Mouse (Mus musculus) midbrain, embryonic 14.5 days (tissue): ENCODE results near the gene Igflr1. TPM values are rescaled to one million over a fixed set of nuclear protein-coding genes. Genes with fewer than 3 reads are reported as not detected.

Experiments used
- ATAC-seq: fragments of 200-750 bp; cut with Nextera tagmentation; 2 replicates; pipeline ENCODE4 v1.8.0; 2017; ENCODE audit warnings: moderate number of reproducible peaks, moderate library complexity; ENCODE audit not compliant: low FRiP score, low TSS enrichment
- DNase-seq: peaks from one replicate; pipeline ENCODE4 v3.0.0-alpha.2; 2015
- H3K27ac ChIP-seq: fragments of 300-500 bp; sonication (generic); replicated peaks from 2 replicates; pipeline ENCODE4 v1.5.1; 2014; ENCODE audit warnings: mild to moderate bottlenecking, low read depth, low read length, moderate library complexity
- H3K27me3 ChIP-seq: fragments of 300-500 bp; sonication (generic); 2 replicates; pipeline ENCODE4 v1.6.1; 2014; ENCODE audit warnings: low read length, control low read depth, mixed read lengths; ENCODE audit not compliant: control insufficient read depth, insufficient read depth
- H3K36me3 ChIP-seq: fragments of 300-500 bp; sonication (generic); 2 replicates; pipeline ENCODE4 v1.6.1; 2014; ENCODE audit warnings: low read length, control low read depth; ENCODE audit not compliant: control insufficient read depth, insufficient read depth
- H3K4me1 ChIP-seq: fragments of 300-500 bp; sonication (generic); 2 replicates; pipeline ENCODE4 v1.6.1; 2014; ENCODE audit warnings: mild to moderate bottlenecking, antibody characterized with exemption, low read length, control low read depth; ENCODE audit not compliant: control insufficient read depth, insufficient read depth
- H3K4me2 ChIP-seq: fragments of 300-500 bp; sonication (generic); 2 replicates; pipeline ENCODE4 v1.6.1; 2014; ENCODE audit warnings: mild to moderate bottlenecking, low read length, moderate library complexity
- H3K4me3 ChIP-seq: fragments of 300-500 bp; sonication (generic); replicated peaks from 2 replicates; pipeline ENCODE4 v1.5.1; 2014; ENCODE audit warnings: low read depth, low read length
- H3K9ac ChIP-seq: fragments of 300-500 bp; sonication (generic); replicated peaks from 2 replicates; pipeline ENCODE4 v1.6.1; 2014; ENCODE audit warnings: mild to moderate bottlenecking, low read length, moderate library complexity
- H3K9me3 ChIP-seq: fragments of 300-500 bp; sonication (generic); 2 replicates; pipeline ENCODE4 v1.6.1; 2016; ENCODE audit warnings: low read length, control low read depth, mixed read lengths; ENCODE audit not compliant: control insufficient read depth
- WGBS: fragments of 180-500 bp; shearing (Covaris S2); extraction: QIAGEN DNeasy Blood & Tissue Kit; methylation state at CpG from one replicate; pipeline ENCODE4 v1.1.7; 2014; 5-methylcytosine and 5-hydroxymethylcytosine counted together
- polyA plus RNA-seq: library from polyadenylated mRNA; unstranded; fragments of >200 nt; fragmentation: Nextera tagmentation; extraction: Ambion mirVana; gene quantifications from 2 replicates; pipeline ENCODE4 v1.2.1, GENCODE M21; 2014

The Igflr1 gene
- polyA plus RNA-seq, 1 experiment from 2014 or later, result 5.8 TPM

- Histone ChIP-seq H3K4me2 (peak overlapping the region; percentile 72), H3K4me3 (peak overlapping the region; percentile 95), H3K36me3 (peaks cover 21% of the 10 kb centered on the region), H3K27ac (peak overlapping the region; percentile 94), H3K9ac (peak overlapping the region; percentile 97), H3K27me3 (no peaks in the 10 kb centered on the region), H3K4me1 (peaks cover 10% of the 10 kb centered on the region), H3K9me3 (no peaks in the 10 kb centered on the region)
- 30% methylated on average over 40 of the region's 40 CpGs for WGBS
- peak; percentile 94 for DNase-seq
- peak; percentile 65 for ATAC-seq
These were observed 24.4 kb downstream of the Igflr1 start for GRCm38 (mm10) chr7:30589435-30590301.

DNA sequence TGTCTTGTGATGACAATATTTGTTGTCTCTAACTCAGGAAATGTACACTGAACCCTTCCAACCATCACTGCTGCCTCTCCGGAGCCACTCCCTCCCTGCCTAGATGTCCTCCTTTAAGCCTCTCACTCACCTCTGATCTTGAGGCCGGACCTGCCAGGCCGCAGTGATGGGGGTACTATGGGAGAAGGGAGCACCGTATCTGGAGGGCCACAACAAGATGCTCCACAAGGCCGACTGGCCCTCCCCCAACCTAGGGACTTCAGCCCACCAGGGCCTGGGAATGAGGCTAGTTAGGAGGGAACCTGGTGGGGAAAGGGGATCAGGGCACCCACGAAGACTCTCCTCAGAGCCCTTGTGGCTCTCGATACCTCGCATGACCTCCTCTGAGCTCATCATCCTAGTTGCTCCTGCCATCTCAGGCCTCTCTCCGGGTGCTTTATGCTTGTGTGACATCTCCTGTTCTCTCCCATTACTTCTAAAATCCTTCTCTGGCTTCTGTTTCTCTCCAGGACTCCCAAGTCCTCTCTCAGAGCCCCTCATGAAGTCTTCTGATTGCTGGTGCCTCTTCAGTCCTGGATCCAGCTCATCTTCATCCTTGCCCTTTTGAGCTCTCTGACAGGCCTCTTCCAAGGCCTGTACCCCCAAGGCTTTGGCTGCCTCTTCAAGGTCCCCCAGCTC, 25.8 kb downstream of the Igflr1 start:
- peaks cover 10% of the 10 kb centered on the region for H3K4me1 ChIP-seq
- 88% methylated on average over 9 of the region's 9 CpGs for WGBS
- no peaks in the 10 kb centered on the region for H3K9me3 ChIP-seq
- ATAC-seq (no peak), DNase-seq (no peak)
- no peaks in the 10 kb centered on the region for H3K27me3 ChIP-seq
- H3K9ac ChIP-seq, result no peak overlapping the region
- peaks cover 7% of the 10 kb centered on the region; the same call in 1 of the 2 replicates for H3K36me3 ChIP-seq
- H3K27ac ChIP-seq, result no peak overlapping the region
- no peak overlapping the region for H3K4me2 ChIP-seq
- H3K4me3 ChIP-seq, result no peak overlapping the region

DNA sequence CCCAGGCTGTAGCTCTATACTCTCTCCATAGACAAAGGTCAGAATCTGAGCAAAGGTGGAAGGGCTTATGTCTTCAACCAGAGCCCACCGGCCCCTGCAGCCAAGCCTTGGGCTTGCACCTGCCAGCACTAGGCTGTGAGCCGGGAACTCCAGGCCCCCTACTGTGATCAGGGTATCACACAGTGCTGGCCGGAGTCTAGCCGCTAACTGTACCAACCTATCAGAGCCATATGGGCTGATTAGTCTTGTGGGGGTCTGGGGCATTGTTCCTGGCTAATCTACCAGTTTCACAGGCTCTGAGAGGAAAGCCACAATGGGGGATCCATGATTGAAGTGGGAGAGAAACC, 26.4 kb downstream of the Igflr1 start:
- H3K27me3 ChIP-seq, result no peaks in the 10 kb centered on the region
- H3K4me1 ChIP-seq, result peaks cover 10% of the 10 kb centered on the region
- 27% methylated on average over 4 of the region's 4 CpGs for WGBS
- DNase-seq (no peak), ATAC-seq (no peak)
- no peaks in the 10 kb centered on the region for H3K9me3 ChIP-seq
- no peak overlapping the region for H3K27ac ChIP-seq
- H3K9ac ChIP-seq, result no peak overlapping the region
- no peak overlapping the region for H3K4me2 ChIP-seq
- no peak overlapping the region for H3K4me3 ChIP-seq
- H3K36me3 ChIP-seq, result peaks cover 2% of the 10 kb centered on the region; the same call in 1 of the 2 replicates

GRCm38 (mm10) chr7:30592772-30593423, 27.7 kb downstream of the Igflr1 start:
- Histone ChIP-seq H3K36me3 (no peaks in the 10 kb centered on the region), H3K9ac (no peak overlapping the region), H3K4me3 (no peak overlapping the region), H3K27ac (no peak overlapping the region), H3K4me1 (no peaks in the 10 kb centered on the region), H3K9me3 (no peaks in the 10 kb centered on the region), H3K4me2 (no peak overlapping the region), H3K27me3 (no peaks in the 10 kb centered on the region)
- 57% methylated on average over 5 of the region's 5 CpGs for WGBS
- ATAC-seq, result no peak
- no peak for DNase-seq

GRCm38 (mm10) chr7:30593579-30594509, 28.6 kb downstream of the Igflr1 start:
- Histone ChIP-seq H3K36me3 (no peaks in the 10 kb centered on the region), H3K27me3 (no peaks in the 10 kb centered on the region), H3K4me1 (no peaks in the 10 kb centered on the region), H3K4me3 (no peak overlapping the region), H3K9ac (no peak overlapping the region), H3K27ac (no peak overlapping the region), H3K4me2 (no peak overlapping the region), H3K9me3 (no peaks in the 10 kb centered on the region)
- 72% methylated on average over 10 of the region's 10 CpGs for WGBS
- ATAC-seq (no peak), DNase-seq (no peak)

DNA sequence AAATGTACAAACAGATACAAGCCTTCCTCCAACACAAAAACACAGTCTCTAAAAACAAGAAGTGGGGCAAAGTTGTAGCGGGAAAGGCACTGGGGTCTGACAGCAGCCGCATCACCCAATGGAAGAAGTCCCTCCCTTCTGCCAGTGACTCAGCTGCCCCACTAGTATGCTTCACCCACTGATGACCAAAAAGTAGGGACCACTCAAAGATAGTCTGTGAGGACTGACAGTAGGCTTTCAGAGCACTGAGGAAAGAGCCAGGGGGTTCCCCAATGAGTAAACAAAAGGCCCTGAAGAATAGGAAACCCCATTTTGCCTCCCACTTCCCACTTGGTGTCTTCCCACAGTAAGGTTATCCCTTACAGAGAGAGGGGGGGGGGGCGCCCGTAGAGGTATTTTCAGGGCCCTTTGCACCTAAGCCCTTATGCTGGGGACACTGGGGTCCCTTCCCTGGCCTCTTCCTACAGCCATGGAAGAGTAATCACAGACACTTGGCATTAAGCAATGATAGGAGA, 29.3 kb downstream of the Igflr1 start:
- no peak overlapping the region for H3K9ac ChIP-seq
- WGBS, result 58% methylated on average over 4 of the region's 4 CpGs
- H3K9me3 ChIP-seq, result no peaks in the 10 kb centered on the region
- H3K36me3 ChIP-seq, result no peaks in the 10 kb centered on the region
- no peak overlapping the region for H3K27ac ChIP-seq
- H3K27me3 ChIP-seq, result no peaks in the 10 kb centered on the region
- no peak overlapping the region for H3K4me3 ChIP-seq
- ATAC-seq (no peak), DNase-seq (no peak)
- 0 out of 2 replicates have a peak, but pooled peaks cover 2% of the 10 kb centered on the region for H3K4me1 ChIP-seq
- no peak overlapping the region for H3K4me2 ChIP-seq

DNA sequence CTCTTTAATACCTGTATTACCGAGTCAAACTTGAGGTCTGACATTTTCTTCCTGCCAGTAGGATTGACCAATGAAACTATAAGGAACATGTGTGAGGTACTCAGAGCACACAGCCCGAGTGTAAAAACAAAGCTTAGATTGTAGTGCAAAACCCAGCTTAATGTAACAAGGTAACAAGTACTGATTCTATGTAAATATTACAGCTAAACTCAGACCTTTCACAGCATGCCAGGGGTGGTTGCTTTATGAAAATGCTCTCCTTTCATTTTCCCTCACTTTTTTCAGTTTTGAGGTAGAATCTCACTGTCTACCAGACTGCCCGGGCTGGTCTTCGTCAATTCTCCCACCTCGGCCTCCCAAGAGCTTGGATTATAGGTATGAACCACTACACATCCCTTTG, 30.9 kb downstream of the Igflr1 start:
- Histone ChIP-seq H3K27me3 (no peaks in the 10 kb centered on the region), H3K4me2 (no peak overlapping the region), H3K4me1 (0 out of 2 replicates have a peak, but pooled peaks cover 3% of the 10 kb centered on the region), H3K9me3 (no peaks in the 10 kb centered on the region), H3K27ac (no peak overlapping the region), H3K4me3 (no peak overlapping the region), H3K9ac (no peak overlapping the region), H3K36me3 (no peaks in the 10 kb centered on the region)
- DNase-seq (no peak), ATAC-seq (no peak)
- 83% methylated on average over 5 of the region's 5 CpGs for WGBS

- 0 out of 2 replicates have a peak, but pooled peaks cover 3% of the 10 kb centered on the region for H3K4me1 ChIP-seq
- H3K4me3 ChIP-seq, result no peak overlapping the region
- H3K27me3 ChIP-seq, result no peaks in the 10 kb centered on the region
- DNase-seq, result no peak
- H3K27ac ChIP-seq, result no peak overlapping the region
- H3K36me3 ChIP-seq, result no peaks in the 10 kb centered on the region
- 80% methylated on average over 5 of the region's 5 CpGs for WGBS
- H3K9me3 ChIP-seq, result no peaks in the 10 kb centered on the region
- H3K9ac ChIP-seq, result no peak overlapping the region
- no peak overlapping the region for H3K4me2 ChIP-seq
- no peak for ATAC-seq
These were observed 31.6 kb downstream of the Igflr1 start for GRCm38 (mm10) chr7:30596811-30597210.
